Mouse (Mus musculus) heart, adult 11 months (tissue): ENCODE data around the gene Ptges3l.
"Not testable (repeated sequence)": the region's sequence is repeated elsewhere in the genome, so short reads cannot be mapped to it uniquely, and the experiment has no call there.

Source experiments
- DNase-seq: peaks from one replicate; pipeline ENCODE4 v3.0.0; 2022

Ptges3l gene

DNA sequence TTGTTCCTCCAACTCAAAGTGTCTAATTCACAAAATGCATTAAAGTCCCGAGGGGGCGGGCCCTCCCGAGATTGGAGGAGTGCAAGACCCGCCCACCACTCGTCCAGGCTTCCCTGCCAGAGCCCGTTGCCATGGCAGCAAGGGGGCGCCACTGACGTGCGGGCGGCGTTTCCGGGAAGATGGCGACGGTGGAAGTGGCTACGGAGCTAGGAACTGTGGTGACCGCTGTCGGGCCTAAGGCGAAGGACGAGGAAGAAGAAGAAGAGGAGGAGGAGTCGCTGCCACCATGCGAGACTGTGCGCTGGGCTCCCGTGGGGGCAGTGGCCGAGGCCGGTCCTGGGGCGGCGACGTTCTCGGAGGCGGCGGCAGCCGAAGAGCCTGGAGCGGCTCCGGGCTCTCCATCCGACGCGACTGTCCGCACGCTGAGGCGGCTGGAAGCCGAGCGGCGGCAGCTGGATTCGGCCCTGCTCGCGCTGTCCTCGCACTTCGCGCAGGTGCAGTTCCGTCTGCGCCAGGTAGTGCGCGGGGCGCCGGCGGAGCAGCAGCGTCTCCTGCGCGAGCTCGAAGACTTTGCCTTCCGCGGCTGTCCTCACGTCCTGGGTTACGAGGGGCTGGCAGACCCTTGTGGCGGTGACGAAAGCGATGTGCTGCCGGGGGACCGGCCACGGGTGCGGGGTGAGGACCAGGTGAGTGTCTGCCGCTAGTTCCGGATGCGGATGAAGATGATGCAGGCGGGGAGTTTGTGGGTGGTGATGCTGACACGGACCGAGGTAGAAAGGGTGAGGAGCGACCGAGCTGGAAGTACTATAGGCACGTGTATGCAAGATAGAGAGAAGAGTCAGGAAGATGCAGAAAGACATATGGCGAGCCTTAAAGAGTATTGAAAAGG, at the start of gene Ptges3l, which contains the start of gene Rundc1:
TSS of gene Ptges3l (minus strand) at position 409 of the 889 bp plus-strand sequence.
TSS of gene Rundc1 (plus strand) at position 161 of the 889 bp plus-strand sequence.
- peak; percentile 99 for DNase-seq

DNA sequence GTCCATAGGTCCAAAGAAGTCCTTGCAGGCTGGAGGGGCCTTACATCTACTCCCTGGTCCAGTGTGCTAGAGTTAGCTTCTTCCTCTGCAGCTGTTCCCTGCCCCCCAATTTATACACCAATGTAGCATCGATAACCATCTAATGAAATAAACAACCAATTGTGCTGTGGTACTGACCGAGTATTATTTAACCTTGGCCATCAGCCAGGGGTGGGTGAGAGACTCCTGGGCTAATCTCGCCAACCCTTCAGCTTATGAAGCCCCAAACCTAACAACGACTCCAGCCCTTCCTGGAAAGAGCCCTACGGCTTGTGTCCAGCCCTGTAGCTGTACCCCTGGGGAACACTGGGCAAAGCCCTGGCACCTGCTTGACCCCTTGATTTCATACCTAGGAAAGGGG, 49.2 kb upstream of the Ptges3l start:
- DNase-seq, result peak; percentile 80

DNA sequence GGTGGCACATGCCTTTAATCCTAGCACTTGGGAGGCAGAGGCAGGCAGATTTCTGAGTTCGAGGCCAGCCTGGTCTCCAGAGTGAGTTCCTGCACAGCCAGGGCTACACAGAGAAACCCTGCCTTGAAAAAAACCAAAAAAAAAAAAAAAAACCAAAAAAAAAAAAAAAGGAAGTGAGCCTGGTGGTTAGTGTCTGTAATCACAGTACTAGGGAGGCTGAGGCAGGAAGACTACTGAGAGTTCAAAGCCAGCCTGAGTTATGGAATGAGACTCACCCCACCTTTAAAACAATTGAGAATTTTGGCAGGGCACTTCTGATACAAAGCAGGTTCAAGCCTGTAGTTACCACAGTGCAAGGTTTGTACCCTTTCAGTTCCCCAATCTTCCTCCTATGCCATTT, 48.6 kb upstream of the Ptges3l start:
- not testable (repeated sequence) for DNase-seq

DNA sequence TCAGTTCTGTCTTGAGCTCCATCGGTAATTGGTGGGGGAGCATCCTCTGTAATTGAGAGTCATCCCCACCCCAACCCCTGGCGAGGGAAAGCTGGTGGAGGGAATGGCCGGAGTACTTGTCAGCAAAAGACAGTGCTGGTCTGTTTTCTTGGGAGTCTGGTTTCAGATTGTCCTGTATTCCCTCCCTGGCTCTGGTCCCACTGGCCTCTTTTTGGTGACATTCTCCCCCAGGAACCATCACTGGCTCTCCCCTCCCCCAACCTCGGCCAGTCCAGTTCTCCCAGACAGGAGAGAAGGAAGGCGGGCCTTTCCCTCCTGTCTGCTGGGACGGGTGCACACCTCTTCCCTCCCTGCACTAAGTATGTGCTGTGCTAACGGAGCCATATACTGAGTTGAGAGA, 47.2 kb upstream of the Ptges3l start:
- peak; percentile 79 for DNase-seq

DNA sequence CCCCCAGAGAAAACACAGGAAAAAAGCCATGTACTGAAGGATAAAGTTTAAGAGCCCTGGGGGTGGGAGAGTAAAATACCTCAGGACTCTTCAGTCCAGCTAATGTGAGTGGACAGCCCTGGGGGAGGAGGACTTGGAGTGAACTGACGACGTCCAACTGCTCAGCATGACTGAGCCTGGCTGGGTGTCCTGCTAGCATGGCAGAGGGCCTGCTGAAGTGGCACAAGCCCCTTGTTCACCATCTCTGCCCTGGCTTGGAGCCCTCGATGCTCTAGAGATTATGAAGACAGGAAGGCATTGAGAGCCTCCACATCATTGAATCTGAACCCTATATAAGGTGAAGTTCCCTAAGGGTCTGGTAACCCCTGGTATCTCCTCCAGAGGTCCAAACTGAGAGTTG, 46.8 kb upstream of the Ptges3l start:
- DNase-seq, result no peak

DNA sequence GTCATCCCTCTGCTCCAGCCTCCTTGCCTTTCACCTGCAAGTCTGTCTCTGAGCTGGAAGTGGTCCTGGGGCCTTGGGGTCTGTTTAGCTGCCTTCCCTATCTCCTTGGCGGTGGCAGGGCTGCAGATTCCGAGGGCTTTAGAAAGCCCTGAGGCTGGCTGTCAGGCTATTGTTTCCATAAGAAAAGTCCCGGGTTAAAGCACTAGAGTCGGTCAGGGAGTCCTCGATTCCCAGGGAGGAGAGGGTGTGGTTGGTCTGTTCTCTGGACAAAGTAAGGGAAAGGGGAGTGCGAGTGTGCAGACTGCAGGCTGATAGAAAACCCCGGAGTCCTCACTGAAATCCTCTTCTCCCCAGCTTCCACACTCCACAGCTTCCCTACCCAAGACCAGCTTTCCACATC, 45.1 kb upstream of the Ptges3l start:
- no peak for DNase-seq

DNA sequence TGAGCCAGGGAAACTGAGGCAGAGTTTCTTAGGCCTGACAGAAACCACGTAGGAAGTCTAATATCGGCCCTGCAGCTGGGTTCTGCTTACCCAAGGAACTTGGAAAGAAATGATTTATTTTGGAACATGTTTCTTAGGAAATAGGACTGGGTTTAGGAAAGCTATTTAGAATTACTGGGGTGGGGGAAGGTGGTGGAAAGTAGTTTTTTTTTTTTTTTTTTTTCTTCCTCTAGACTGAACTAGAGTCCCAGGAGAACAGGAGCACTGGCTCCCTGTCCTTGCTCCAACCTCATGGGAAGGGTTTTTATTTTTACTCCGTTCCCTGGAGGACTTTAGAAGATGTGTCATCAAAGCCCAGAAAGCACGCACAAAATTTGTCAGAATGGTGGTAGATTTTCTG, 44.0 kb upstream of the Ptges3l start:
- DNase-seq, result peak; percentile 73

DNA sequence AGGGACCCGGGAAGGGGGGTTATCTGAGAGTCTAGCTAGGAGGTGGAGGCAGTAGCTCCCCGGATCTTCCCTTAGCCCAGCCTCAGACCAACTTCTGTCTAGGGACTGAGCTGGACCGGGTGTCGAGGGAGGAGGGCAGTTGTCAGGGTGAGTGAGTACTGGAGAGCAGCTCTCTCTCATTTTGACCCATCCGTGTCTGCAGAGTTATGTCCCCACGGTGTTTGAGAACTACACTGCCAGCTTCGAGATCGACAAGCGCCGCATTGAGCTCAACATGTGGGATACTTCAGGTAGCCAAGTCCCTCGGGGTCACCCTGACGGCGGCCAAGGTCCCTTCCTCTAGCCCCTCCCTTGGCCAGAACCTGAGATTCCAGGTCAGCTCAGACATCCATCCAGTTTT, 43.6 kb upstream of the Ptges3l start:
- peak; percentile 94 for DNase-seq

DNA sequence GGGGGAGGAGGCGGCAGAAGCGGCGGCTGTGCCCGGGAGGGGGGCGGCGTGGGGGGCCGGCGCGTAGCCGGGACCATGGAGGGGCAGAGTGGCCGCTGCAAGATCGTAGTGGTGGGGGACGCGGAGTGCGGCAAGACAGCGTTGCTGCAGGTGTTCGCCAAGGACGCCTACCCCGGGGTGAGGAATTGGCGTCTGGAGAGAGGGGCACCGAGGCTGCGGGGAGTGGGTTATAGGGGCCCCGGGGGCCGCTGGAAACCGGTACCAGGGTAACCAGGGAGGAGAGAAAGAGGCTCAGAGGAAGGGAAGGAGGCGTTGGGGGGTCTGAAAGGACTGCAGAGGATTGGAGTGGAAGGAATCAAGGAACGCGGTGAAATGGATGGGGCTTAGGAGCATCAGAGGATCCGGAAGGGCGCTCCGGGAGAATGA, 43.1 kb upstream of the Ptges3l start:
- DNase-seq, result no peak

DNA sequence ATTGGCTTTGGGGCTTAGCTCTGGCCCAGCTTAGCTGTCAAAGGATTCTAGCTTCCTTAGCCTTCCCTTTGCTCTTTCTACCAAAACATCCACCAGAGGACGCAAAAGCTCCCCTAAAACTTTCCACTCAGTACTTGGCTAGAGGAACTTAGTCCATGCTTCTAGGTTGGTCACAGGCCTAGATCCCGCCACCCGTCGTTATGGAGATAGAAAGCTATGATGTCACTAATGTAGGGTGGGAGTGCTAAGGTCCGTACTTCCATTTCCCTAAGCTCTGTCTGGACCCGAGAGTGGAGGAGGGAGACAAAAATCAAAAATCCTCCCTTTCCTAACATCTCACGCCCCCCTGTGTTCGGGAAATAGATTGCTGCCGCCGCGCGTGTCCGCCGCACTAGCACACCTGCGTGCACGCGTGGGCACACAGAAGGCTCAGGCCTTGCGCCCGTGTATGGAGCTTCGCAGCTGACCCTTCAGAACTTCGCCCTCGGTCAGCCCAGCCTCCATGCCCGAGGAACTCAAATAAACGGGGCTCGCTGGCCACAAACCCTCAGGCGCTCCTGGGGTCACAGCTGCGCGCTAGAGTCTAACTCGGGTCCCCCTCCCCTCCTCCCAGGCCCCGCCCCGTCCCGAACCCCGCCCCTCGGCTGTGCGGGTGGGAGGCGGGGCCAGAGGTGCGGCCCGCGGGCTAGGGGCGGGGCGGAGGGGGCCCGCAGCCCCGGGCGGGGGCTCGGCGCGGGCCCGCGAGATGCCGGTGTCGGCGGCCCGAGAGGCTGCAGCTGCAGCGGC, 42.5 kb upstream of the Ptges3l start:
- DNase-seq, result peak; percentile 98

DNA sequence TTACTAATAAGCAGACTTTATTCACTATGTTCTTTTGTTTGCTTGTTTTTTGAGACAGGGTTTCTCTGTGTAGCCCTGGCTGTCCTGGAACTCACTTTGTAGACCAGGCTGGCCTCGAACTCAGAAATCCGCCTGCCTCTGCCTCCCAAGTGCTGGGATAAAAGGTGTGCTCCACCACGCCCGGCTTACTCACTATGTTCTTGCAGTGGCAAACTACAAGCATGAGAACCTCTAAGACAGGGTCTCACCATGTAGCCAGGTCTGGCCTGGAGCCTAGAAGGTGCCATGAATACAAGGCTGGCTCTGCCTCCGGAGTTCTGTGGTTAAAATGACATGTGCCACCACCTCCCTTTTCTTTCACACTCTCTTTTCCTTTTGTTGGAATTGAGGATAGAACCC, 41.4 kb upstream of the Ptges3l start:
- DNase-seq, result peak; percentile 92

DNA sequence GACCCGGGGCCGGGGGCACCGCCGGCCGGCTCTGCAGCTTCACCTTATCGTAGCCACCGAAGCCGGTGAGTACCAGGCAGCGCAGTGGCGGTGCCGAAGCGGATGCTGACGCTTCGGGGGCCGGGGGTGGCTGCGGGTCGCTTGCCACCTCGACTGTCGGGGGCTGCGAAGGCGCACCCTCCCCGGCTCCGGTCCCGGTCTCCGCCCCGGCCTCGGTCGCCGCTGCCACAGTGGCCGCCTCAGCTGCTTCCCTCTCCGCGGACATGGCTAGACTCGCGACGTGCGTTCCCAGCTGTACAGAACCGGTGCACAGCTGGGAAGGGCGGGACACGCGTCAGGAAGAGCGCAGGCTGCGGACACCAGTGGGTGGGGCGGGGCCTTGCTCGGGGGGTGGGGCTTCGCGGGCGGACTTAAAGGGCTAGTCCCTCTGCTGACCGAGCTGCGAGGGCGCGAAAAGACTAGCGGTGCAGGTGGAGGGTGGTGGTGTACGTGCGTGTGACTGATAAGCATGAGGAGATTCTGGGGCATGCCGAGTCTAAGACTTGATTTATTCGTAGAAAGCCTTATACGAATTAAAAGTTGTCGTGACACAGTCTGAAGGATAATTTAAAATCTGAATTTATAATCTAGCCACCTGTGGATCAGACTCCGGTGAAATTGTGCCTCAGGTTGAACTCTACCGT, 40.9 kb upstream of the Ptges3l start, which contains the start of gene Vat1:
TSS of gene Vat1 (minus strand) at position 362 of the 683 bp plus-strand sequence.
- peak; percentile 98 for DNase-seq

DNA sequence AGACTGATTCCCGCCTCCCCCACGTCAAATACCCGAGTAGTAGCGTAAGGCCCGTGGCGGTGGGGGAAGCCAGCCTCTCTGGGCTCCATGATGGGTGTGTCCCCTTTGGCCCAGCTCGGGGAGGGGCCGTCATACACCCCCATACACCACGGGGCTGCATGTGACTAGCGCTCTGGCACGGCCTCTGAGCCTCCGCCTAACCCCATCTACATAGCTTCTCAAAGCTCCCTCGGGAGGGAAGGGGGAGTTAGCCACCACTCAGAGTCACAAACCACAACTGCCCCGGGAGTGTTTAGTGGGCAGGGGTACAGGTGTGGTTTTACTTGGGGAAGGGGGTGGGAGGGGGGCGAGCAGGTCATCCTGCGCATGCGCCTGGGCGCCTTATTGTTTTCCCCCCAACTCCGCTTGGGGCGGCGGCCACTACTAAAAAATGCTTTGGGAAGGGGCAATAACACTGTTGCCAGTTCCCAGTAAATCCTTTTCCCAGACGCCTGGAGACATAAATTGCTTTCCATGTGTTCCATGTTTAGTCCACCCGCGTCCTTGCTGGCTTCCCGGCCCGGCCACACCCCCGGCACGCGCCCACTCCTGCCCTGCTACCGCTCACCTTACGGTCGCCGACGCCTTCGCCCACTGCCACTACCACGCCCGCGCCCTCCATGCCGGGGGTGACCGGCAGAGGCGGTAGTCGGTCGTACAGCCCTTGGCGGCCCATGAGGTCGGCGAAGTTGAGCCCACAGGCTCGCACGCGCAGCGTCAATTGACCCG, 40.2 kb upstream of the Ptges3l start:
- DNase-seq, result peak; percentile 99

DNA sequence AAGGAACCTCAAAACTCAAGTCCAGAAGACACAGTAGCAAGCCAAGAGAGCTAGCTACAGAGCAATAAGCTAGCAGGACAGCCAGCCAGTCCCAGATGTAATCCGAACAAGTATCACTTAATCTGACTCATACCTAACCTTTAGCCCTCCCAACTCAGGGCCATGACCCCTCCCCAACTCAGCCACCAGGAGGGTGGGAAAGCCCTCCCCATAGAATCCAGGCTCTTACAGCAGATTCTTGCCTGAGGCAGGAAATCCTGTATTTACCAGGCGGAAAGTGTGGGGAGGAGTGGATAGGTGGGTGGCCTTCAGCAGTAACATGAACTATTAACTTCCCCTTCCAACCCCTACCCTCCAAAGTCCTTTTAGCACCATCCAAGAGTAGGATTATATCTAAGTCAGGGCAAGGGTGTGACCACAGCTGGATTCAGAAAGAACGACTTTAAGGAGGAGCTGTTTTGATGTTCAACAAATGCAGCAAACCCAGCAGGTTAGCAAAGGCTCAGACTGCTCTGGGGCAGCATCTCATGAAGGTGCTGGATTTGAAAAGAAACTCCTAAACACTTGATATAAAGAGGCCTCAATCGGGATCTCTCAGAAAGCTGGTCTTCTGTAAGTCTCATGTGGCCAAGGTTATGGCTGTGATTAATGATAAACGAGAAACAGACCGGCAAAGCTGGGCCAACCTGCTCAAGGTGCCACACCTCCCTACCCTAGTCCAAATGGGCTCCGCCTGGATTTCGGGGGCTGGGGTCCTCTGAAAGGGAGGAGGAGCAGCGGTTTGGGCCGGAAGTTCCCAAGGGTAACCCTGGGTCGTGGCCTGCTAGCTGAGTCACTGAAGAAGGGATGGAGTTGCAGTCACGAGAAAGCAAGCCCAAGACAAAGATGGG, 39.3 kb upstream of the Ptges3l start, which contains the start of gene Rnd2:
TSS of gene Rnd2 (plus strand) at position 789 of the 890 bp plus-strand sequence.
- DNase-seq, result peak; percentile 93

DNA sequence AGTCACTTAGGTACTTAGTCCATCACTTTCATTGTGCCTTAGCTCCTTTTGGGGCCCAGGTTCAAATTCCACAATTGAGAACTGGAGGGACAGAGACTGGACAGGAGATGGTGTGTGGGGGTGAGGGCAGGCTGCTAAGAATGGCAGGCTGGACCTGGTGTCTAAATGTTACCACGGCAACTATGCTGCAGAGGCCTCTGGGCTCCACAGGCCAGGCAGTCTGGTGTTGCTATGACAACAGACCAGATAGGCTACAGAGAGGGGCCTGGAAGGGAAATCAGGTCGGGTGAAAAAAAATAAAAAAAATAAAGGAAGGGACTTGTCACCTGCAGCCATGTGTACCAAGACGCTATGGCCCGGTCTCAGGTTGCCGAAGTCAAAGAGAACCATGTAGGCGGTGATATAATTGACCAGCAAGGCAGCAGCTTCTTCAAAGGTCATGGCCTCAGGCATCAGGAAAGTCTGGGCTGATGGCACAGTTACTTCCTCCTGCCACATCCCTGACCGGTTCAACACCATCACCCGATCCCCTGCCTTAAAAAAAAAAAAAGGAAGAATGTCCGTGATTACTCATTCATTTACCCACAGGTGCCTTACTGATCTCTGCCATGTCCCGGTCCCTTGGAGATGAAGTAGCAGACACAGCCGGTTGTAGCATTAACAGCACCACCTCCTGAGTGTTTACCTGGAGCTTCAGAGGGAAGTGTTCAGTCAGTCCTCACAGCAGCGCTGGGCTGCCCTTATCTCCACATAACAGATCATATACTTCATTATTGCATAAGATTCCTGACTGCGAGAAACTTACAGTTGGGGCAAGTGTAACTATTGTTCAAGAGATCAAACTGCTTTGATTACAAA, 37.7 kb upstream of the Ptges3l start:
- peak; percentile 89 for DNase-seq

DNA sequence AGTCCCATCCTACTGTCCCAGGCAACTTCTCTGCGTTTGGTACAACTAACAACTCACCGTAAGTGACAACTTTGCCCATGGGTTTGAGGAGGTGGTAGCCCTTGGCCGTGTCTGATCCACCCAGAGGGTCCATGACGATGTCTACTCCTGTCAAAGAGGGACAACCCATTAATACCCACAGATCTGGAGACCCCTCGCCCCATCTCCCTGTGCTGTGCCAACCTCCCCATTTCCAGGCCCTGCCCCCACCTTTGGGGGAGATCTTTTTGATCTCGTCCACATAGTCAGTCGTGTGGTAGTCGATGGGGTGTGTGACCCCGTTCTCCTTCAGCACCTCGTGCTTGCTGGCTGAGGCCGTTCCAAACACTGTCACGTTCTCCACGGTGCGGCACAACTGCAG, 37.0 kb upstream of the Ptges3l start:
- DNase-seq, result peak; percentile 92

DNA sequence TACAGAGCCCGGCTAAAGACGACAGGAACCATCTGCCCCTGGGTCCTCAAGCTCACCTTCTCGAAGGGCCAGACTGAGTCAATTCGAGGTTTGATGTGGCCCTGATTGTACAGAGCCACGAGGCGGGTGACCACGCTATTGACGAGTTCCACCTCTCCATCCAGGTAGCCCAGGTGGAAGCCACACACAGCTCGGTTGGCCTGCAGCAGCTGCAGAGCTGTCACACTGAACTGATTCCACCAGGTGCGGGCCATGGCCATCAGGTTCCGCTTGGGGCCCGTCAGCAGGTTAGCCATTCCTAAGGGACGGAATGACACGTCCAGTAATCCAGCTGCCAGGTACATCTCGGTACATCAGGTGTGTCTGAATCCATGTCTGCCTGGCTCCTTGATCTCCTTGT, 35.2 kb upstream of the Ptges3l start:
- DNase-seq, result peak; percentile 92

DNA sequence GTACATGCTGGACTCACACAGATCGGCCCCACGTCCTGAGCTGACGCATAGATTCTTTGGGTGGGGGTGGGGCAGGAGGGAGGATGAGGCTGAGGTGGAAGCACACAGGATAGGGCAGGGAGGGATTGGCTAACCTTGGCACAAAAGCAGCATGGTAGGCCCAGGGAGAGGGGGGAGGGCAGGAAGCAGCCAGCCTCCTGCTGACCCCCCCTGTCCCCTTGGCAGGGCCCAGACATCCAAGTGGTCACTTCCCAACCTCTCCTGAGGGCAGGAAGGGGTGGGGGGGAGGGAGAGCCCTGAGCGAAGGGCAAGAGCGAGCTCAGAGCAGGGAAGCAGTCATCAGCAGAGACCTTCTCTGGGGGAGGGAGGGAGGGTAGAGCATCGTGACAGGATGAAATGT, 34.6 kb upstream of the Ptges3l start:
- DNase-seq, result peak; percentile 94

DNA sequence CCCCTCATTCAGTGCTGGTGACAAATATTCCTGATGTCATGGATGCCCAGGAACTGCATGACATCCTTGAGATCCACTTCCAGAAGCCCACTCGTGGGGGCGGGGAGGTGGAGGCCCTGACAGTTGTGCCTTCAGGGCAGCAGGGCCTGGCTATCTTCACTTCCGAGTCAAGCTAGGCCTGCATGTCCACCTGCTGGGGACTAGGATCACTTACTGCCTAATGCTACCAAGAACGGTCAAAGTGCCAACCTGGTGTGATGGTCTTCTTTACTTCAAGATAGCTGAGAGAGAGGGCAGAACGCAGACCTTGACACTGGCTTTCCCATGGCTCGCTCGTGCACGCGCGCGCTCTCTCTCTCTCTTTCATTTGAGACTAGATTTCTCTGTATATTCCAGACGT, 33.1 kb upstream of the Ptges3l start:
- peak; percentile 84 for DNase-seq

DNA sequence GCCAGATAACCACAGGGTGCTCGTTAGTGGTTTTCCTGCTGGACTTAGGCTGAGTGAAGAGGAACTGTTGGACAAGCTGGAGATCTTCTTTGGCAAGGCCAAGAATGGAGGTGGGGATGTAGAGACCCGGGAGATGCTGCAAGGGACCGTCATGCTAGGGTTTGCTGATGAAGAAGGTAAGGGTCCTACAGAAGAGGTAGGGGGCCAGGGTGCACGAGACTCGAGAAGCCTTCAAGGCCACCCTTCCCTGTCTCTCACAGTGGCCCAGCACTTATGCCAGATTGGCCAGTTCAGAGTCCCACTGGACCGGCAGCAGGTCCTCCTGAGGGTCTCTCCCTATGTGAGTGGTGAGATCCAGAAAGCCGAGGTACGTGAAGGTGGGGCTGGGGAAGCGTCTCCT, 32.5 kb upstream of the Ptges3l start:
- peak; percentile 91 for DNase-seq
